Mouse (Mus musculus) heart, postnatal 36 days (tissue): Measurements from ENCODE around the gene Inca1. TPM values are rescaled to one million over a fixed set of nuclear protein-coding genes. Genes with fewer than 3 reads are reported as not detected.

Source experiments
- DNase-seq, 2 experiments: peaks; one replicate each; pipeline ENCODE4 v3.0.0; 2021 to 2022
- intact Hi-C: fragments of 180-260 bp; cut with DNase I; formaldehyde crosslinking; loops from one replicate; pipeline ENCODE4 v1.15.1; 2025
- total RNA-seq, 2 experiments: library from RNA; stranded (reverse); gene quantifications; 2 replicates each; pipeline ENCODE4 v1.2.3; 2021

Inca1 gene
- total RNA-seq, 2 experiments from 2014 or later: 4.5 to 6.3 TPM

DNA sequence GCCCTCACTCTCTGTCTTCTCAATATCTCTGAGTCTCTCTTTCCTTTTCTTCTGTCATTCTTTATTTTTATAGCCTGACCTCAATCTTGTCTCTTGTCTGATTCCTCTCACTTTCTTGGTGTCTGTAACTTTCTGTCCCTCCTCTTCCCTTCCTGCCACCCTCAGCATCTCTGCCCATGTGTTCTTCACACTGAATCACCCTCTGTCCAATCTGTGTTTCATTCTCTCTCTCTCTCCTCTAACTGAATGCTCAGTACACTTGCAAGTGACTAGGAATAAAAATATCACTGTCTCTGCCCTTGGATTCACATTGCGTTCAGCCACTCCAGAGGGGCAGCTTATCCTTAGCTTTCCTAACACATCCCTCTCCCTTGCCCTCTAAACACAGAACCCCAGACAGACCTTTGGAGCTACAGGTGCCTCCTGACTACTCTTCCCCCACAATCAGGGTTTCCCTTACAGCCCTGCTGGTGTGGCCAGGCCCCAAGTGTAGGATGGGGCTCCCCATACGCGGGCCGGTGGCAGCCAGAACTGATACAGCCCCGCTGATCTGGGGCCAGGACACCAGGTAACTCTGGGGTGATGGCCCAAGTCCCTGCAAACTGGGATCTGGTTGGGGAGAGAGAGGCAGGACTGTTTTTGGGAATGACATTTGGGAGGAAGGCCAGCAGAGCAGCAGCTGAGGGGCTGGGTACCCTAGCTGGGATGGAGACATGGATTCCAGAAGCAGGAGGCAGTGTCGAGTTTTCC, 2.2 kb upstream of the Inca1 start:
- intact Hi-C loops: loop anchor here (2.0 kb wide), 1 partner anchor 47 kb away; the partner anchor contains the start of gene Pfn1
- DNase-seq: peak; percentile 23 to 43

DNA sequence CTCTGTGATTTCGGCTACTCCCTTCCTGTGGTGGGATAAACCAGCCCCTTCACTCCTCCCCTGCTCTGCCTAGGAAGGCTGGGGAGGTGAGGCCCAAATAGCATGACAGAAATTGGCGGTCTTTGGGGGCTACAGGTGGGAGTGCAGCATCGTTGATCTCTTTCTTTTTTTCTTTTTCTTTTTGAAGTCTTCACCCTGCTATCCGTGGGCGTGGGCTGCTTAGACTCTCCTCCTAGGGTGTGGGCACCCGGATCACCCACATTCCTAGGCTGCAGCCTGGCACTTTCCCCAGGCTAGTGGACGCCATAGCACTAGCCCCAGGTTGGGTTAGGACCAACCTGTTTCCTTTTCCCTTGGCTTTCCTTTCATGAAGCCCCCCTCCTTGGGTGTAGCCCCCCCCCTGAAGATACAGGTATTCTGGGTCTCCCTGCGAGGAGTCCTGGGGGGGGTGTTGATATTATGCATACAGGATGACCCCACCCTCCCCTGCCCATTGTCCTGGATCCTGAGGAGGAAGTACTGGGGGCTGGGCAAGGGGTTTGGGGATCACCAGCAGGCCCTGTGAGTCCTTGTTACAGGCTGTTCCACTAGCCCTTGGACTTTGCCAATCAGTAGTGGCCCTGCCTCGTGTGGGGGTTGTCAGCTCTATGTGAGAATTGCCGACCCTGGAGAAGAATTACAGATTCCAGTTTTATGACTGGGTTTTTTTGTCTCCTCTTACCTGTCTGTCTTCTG, 1.4 kb upstream of the Inca1 start:
- intact Hi-C loops: loop anchor here (2.0 kb wide), 1 partner anchor 47 kb away; the partner anchor contains the start of gene Pfn1
- peak; percentile 23 to 35 for DNase-seq

- intact Hi-C loops: loop anchor here (2.0 kb wide), 1 partner anchor 46 kb away; the partner anchor contains the start of gene Pfn1
These were observed 658 bp upstream of the Inca1 start for GRCm38 (mm10) chr11:70700613-70701012.

DNA sequence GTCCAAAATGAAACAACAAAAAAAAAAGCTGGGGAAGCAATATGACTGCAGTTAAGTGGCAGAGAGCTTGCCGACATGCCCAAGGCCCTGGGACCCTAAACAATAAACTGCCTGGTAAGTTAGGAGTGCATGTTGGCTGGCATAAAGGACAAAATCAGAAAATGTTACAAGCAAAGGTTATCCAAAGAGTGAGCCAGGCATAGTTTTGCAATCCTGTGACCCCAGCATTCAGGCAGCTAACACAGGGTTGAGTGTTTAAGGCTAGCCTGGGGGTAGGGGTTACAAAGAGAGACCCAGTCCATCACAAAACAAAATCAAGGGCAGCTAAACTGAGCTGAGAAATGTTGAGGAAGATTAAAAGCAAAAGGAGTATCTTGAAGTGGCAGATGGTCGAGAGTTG, 904 bp downstream of the Inca1 start:
- no peak for DNase-seq
- intact Hi-C loops: no loop called here

More at GRCm38 (mm10) chr11:70700613-70701012, 658 bp upstream of the Inca1 start:
- peak; percentile 78 to 88 for DNase-seq

DNA sequence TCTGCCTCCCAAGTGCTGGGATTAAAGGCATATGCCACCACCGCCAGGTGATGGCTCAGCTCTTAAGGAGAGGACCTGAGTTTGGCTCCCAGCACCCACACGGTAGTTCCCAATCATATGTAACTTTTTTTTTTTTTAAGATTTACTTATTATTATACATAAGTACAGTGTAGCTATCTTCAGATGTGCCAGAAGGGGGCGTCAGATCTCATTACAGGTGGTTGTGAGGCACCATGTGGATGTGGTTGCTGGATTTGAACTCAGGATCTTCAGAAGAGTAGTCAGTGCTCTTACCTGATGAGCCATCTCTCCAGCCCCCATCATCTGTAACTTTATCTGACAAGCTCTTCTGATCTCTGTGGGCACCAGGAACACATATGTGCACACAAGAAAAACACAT, 2.6 kb downstream of the Inca1 start:
- intact Hi-C loops: no loop called here
- DNase-seq: no peak

- intact Hi-C loops: no loop called here
- DNase-seq: no peak
These were observed 6.5 kb downstream of the Inca1 start for GRCm38 (mm10) chr11:70693504-70693903.

DNA sequence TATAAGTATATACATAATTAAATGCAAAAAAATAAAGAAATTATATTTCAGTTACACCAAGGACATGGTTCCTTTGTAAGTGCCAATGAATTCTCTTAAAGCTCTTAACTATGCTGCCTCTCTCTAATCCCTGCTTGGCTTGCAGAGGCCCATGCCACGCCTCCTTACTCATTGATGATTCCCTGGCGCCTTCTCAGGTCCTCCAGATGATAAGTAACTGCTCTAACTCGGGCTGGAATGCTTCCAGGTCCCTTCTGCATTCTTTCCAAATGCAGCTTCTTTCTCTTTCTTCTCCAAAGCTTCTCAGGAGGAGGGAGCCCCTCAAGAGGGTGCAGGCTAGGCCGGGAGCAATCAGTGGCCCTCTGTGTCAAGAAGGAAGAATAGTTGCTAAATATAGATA, 10.4 kb downstream of the Inca1 start:
- no peak for DNase-seq
- intact Hi-C loops: loop anchor here (5.0 kb wide), 1 partner anchor 68 kb away; no protein-coding TSS in a partner anchor

DNA sequence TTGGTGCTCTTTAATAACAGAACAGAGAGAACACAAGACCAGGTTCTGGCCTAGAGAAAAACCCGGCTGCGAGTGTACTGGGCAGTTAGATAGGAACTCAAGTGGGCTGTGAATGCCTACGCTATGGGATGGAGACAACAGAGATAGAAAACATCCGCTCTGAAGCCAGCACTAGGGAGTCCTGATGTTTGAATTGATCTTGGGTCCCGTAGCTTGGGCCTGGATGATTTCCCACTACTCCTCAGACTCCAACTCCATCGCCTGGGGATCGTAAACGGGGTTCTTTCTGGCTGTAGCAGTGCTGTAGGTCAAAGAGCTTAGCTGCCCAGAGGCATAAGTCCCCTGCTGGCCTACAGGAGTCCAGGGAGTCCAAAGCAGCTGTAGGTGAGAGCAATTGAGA, 11.6 kb downstream of the Inca1 start:
- intact Hi-C loops: loop anchor here (5.0 kb wide), 1 partner anchor 69 kb away; no protein-coding TSS in a partner anchor
- DNase-seq: no peak

DNA sequence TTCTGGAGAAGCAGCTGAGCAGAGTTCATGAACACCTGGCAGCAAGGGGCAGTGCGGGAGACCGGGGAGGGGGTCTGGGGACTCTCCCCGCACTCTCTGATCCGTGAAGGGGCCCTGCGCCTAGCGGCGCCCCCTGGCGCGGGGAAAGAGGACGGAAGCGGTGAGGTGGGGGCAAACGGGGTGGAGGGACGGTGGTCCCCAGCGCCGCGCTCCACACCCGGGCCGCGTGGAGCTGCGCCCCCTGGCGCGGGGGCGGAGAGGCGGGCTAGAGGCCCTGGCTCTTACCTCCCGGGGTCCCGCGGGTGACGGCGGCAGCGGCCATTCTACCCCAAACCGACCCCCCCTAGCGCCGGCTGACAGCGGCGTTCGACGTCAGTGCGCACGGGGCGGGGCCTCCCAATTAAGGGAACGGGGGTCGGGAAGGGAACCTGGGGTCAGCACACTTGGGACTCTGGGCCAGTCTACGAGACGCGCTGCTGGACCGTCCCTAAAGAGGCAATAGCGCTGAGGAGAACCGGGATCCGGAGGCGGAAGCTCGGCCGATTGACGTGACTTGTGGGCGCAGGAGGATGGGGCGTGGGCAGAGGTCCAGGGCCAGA, 12.3 kb downstream of the Inca1 start, which contains the start of gene Camta2:
Gene Camta2, minus strand, starts transcription at position 505 of the 599 bp plus-strand sequence.
- intact Hi-C loops: loop anchor here (1.0 to 5.0 kb wide), 2 partner anchors 16 to 70 kb away; no protein-coding TSS in a partner anchor
- peak; percentile 93 to 95 for DNase-seq

- intact Hi-C loops: loop anchor here (1.0 to 5.0 kb wide), 2 partner anchors 16 to 70 kb away; no protein-coding TSS in a partner anchor
- peak; percentile 38 to 58 for DNase-seq
These were observed 12.9 kb downstream of the Inca1 start for GRCm38 (mm10) chr11:70686901-70687566.

DNA sequence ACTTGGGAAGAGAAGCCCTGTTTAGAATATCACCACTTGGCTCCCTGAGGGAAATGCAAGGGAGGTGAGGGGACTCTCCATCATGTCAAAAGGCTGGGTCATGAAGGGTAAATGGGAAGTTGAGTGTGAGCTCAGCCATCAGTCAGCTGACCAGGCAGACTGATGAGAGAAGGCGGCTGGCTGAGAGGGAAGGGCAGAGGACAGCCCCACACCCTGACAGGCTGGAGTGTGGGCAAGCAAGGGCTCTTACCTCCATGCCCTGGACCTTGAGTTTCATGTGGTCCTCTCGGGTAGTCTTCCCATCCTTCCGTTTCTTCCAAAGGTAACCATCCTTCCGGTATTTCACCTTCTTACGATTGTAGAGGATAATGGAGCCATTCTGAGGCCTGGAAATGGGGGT, 16.3 kb downstream of the Inca1 start:
- intact Hi-C loops: no loop called here
- no peak for DNase-seq

DNA sequence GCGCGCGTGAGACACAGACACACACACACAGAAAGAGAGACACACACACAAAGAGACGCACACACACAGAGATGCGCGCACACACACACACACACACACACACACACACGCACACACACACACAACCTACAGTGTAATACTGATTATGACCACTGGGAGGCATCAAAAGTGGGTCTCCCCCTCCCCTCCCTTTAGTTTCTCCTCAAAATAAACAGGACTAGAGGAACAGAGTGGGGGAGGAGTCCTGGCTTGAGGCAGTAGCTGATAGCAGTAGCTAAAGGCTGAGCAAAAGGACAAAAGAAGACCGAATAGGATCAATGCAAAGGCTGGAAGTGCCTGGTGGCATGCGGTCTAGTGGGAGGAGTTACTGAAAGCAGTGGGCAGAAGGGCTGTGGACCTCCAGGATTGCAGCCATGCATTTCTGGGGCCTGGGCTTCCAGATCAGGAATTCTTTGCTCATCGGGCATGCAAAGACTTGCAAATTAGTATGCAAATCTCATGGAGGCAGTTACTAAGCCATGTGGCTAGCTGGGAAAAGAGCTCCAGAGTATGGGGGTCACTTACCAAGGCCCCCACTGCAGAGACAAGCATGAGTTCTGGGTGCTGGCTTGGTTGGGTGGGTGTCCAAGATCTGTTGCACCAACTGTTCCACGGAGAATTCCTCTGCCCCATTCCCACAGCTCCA, 17.9 kb downstream of the Inca1 start:
- DNase-seq: no peak
- intact Hi-C loops: no loop called here

DNA sequence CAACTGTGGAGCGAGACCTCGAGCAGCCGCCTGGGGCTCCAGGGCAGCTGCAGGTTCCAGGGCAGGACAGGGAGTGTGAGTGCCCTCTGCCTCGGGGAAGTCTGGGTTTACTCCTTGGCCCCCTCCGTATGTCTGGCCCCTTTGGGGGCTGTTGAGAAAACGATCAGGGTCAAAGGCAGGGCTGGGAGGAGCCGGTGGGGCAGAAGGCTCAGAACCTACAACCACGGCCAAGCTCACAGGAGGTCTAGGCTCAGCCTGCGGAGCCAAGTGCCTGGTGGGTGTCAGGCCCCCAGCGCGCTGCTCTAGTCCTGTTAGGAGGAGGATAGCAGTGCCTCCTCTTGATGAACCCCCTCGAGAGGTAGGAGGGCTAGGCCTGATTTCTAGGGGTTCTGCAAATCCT, 18.8 kb downstream of the Inca1 start:
- intact Hi-C loops: no loop called here
- DNase-seq: no peak

- no peak for DNase-seq
- intact Hi-C loops: no loop called here
These were observed 20.1 kb downstream of the Inca1 start for GRCm38 (mm10) chr11:70679894-70680293.

DNA sequence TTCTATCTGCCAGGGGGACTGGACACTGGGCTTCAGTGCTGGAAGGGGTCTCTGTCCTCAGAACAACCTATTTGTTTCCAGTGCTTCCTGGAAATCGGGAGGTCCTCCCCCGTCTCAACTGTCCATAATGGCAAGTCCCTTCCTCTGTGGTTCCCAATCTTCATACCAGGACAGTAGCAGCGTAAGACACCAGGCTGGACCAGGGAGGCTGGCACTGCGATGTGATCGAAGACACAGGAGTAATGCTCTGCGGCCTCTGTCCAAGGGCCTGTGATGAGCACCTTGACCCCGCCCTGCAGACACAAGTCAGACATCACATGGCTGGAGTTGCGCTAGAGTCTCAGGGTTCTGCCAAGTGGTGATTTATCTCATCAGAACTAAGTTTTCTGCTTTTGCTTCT, 20.6 kb downstream of the Inca1 start:
- no peak for DNase-seq
- intact Hi-C loops: no loop called here

DNA sequence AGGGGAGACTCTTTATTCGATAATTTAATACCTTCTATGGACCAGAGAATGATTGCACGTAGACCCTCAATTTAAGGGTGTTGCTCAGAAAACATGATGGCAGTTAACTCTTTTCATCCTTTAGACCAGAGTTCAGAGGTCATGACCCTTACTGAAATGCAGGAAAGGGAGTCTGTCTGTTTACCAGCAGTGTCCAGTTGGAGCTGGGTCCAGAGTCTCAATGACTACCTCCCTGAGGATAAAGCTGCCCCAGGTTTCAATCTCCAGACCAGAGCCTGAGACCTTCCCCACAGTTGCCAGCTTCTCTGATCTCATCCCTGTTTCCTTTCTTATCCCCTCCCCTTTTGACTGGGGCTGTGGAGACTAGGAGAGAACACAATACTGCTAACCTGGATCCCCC, 21.4 kb downstream of the Inca1 start:
- intact Hi-C loops: no loop called here
- DNase-seq: no peak

DNA sequence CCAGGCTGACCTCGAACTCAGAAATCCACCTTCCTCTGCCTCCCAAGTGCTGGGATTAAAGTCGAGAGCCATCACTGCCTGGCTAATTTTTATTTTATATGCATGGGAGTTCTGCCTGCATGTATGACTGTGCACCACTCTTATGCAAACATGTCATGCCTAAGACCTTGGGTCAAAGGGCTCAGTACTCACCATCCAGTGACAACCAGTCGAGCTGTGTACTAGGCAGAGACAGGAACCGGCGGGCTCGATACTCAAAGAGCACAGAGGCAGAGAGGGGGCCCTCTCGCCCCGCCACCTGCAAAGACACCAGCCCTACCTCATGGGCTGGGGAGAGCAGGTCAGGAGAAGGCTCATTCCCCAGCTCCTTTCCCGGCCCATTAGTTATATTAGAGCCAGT, 21.9 kb downstream of the Inca1 start:
- intact Hi-C loops: no loop called here
- no peak for DNase-seq

- intact Hi-C loops: no loop called here
- no peak for DNase-seq
These were observed 25.5 kb downstream of the Inca1 start for GRCm38 (mm10) chr11:70674501-70674900.

- intact Hi-C loops: no loop called here
- DNase-seq: no peak
These were observed 25.9 kb downstream of the Inca1 start for GRCm38 (mm10) chr11:70674014-70674413.
